Mouse (Mus musculus): ENCODE data around the gene Man1c1.

Gene Man1c1

DNA sequence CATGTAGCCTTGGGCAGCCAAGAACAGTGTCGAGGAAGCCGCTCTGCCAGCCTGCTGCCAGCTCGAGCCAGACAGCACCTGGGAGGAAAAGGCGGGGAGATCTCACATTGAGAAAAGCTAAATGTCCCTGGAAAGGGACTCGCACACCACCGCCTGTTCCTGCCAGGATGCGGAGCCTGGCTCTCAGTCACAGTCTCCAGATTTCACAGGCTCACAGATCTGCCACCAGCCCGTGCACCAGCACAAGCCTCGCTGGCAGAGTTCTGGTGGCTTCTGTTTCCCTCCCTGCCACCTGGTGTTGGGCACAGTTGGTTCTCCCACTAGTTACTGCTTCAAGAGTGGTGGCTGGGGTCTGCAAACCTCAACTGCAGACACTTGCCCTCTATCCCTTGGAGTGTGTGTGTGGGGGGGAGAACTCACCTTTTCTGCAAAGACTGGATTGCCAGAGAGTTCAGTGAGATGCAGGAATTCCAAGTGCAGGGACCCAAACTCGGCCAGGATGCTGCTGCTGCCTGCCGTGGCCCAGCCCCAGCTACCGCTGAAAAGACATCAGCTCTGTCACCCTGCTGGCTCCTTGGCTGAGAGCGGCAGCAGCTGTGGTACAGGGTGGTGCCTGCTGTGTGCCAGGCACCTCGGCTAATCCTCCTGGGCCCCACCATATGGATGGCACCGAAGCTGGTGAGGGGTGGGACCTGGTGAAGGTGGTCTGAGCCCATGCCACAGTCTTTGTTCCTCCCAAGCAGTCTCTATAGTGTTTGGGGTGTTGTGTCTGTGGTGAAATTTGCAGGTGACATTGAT, 123.5 kb downstream of the Man1c1 start:
- no peak for DNase-seq (ENCODE audit: low spot score in 2 of 2)

DNA sequence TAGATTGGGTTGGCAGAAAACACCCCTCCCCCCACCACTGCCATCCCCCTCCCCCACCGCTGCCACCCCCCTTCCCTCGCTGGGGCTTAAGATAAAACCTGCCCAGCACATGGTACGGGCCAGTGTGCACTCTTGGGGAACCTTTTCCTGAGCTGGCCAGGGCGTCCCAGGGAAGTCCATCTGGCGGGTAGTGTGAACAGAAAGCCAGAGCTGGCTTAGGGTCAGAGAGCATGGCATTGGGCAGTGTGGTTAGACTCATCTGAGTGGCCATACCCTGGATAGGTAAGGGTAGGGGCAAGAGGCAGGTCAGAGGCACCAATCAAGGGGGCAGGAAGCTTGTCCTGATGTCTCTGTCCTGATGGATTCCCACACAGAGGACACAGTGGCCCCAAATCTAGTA, 124.5 kb downstream of the Man1c1 start:
- no peak for DNase-seq (ENCODE audit: low spot score in 2 of 2)

DNA sequence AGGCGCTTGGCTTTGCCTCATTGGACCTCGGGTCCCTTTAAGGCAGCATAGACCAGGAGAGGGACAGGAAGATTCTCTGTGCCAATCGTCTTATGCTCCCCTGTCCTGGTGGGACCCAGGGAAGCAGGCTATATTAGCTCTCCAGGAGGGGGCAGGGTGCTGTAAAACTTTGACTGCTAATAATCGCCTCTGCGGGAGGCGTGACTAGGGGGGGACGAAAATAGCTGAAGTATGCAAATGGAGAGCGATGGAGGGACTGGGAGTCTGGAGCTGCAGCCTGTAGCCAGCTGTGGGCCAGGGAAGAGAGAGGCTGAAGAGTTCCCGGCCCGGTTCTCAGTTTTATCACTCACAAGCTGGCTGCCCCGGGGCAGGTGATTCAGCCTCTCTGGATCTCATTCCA, 124.9 kb downstream of the Man1c1 start:
- no peak for DNase-seq (ENCODE audit: low spot score in 2 of 2)

GRCm38 (mm10) chr4:134578407-134578806, 125.7 kb downstream of the Man1c1 start:
- no peak for DNase-seq (ENCODE audit: low spot score in 2 of 2)

DNA sequence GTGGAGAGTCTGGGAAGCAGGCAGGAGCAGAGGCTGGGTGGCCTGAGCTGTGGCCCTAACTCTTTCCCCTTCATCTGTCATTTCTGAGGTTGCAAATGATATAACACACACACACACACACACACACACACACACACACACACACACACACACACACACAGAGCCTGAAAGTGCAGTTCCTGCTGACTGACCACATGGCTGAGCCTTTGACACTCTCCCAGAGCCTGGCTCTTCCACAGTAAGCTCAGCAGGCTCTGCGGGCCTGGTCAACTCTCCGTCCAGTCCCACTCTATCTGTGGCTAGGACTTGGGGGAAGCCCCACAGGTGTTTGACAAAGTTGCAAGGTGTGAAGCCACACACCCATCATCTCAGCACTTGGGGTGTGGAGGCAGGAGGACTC, 126.8 kb downstream of the Man1c1 start:
- DNase-seq (ENCODE audit: low spot score in 2 of 2): no peak

GRCm38 (mm10) chr4:134575486-134575885, 128.6 kb downstream of the Man1c1 start:
- DNase-seq (ENCODE audit: low spot score in 2 of 2): no peak

- DNase-seq (ENCODE audit: low spot score in 2 of 2): no peak
Measured at GRCm38 (mm10) chr4:134572449-134573300, 131.4 kb downstream of the Man1c1 start.

GRCm38 (mm10) chr4:134570704-134571451, 133.2 kb downstream of the Man1c1 start:
- DNase-seq (ENCODE audit: low spot score in 2 of 2): no peak

GRCm38 (mm10) chr4:134569831-134570230, 134.3 kb downstream of the Man1c1 start:
- DNase-seq (ENCODE audit: low spot score in 2 of 2): no peak

GRCm38 (mm10) chr4:134569205-134569604, 134.9 kb downstream of the Man1c1 start:
- DNase-seq (ENCODE audit: low spot score in 2 of 2): no peak

DNA sequence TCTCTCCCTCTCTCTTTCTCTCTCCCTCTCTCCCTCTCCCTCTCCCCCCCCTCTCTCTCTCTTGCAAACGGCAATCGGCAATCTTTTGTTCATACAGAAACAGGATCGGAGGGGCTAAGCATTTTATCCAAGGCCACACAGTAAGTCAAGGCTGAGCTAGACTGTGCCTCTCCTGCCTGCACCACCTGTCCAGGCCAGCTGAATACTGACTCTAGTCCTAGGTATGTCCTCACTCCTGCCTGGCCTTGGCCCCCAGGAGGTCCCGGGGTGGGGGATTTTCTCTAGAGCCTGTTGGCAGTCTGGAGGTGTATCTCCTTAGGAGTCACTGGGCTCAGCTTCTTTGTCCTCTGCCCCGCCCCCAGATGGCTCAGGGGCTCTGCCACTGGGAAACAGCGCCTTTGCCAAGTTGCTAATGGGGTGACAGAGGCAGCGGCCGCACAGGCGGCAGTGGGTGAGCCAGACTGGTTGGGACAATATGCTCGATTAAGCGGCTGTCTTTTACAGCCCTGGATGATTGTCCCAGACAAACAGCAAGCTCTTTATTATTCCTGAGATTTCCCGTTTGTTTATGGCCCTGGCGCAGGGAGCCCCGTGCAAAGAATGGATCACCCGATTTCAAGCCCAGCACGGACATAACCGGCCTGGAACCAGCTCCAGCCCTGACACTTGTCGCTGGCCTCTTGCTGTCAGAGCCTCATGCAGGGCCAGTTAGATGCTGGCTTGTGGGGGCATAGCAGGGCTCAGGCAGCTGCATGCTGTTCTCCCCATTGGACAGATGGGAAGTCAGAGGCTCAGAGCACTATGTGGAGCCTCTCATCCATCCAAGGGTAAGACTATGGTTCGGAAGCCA, 136.5 kb downstream of the Man1c1 start:
- no peak for DNase-seq (ENCODE audit: low spot score in 2 of 2)

GRCm38 (mm10) chr4:134564093-134564492, 140.0 kb downstream of the Man1c1 start:
- no peak for DNase-seq (ENCODE audit: low spot score in 2 of 2)

- no peak for DNase-seq (ENCODE audit: low spot score in 2 of 2)
Measured at GRCm38 (mm10) chr4:134563624-134564023, 140.5 kb downstream of the Man1c1 start.

GRCm38 (mm10) chr4:134562014-134562413, 142.1 kb downstream of the Man1c1 start:
- no peak for DNase-seq (ENCODE audit: low spot score in 2 of 2)

- no peak for DNase-seq (ENCODE audit: low spot score in 2 of 2)
Measured at GRCm38 (mm10) chr4:134560699-134561098, 143.4 kb downstream of the Man1c1 start.

GRCm38 (mm10) chr4:134559154-134559553, 144.9 kb downstream of the Man1c1 start:
- no peak for DNase-seq (ENCODE audit: low spot score in 2 of 2)

GRCm38 (mm10) chr4:134558570-134559113, 145.4 kb downstream of the Man1c1 start:
- no peak for DNase-seq (ENCODE audit: low spot score in 2 of 2)

GRCm38 (mm10) chr4:134557626-134558249, 146.4 kb downstream of the Man1c1 start:
- no peak for DNase-seq (ENCODE audit: low spot score in 2 of 2)

GRCm38 (mm10) chr4:134555956-134556580, 148.0 kb downstream of the Man1c1 start:
- no peak for DNase-seq (ENCODE audit: low spot score in 2 of 2)

- DNase-seq (ENCODE audit: low spot score in 2 of 2): no peak
Measured at GRCm38 (mm10) chr4:134553631-134554030, 150.5 kb downstream of the Man1c1 start.
